Mouse (Mus musculus) lung, postnatal 0 days (tissue): ENCODE measurements at regions not wholly inside any gene's neighbourhood (a gene's known extent, or its start where the extent isn't known, plus 50 kb on each side); places are given as distances from the start of the nearest gene placed in this dataset.

Experiments used
- CTCF ChIP-seq: IDR thresholded peaks from 2 replicates; pipeline ENCODE4 v1.5.1; 2016; ENCODE audit warnings: antibody characterized with exemption, mild to moderate bottlenecking
- EP300 ChIP-seq: IDR thresholded peaks from 2 replicates; pipeline ENCODE4 v1.6.1; 2016; ENCODE audit warnings: antibody characterized with exemption, mild to moderate bottlenecking, control low read depth

GRCm38 (mm10) chr12:52424336-52425034 is 79.3 kb upstream of the Arhgap5 start:
- no peak for TF ChIP-seq CTCF
- no peak for TF ChIP-seq EP300
